Mouse (Mus musculus) layer of hippocampus, adult 9-11 months (tissue): ENCODE measurements around the gene Dpyd.

Experiments
- DNase-seq: peaks from one replicate; pipeline ENCODE4 v3.0.0; 2022

Dpyd gene

GRCm38 (mm10) chr3:119095223-119095886, 533.4 kb downstream of the Dpyd start:
- DNase-seq: no peak

- no peak for DNase-seq
Observed at GRCm38 (mm10) chr3:119126003-119126402, 564.1 kb downstream of the Dpyd start.

GRCm38 (mm10) chr3:119128076-119128475, 566.1 kb downstream of the Dpyd start:
- DNase-seq: no peak

GRCm38 (mm10) chr3:119143034-119143433, 581.1 kb downstream of the Dpyd start:
- no peak for DNase-seq

GRCm38 (mm10) chr3:119144788-119145187, 582.9 kb downstream of the Dpyd start:
- no peak for DNase-seq

GRCm38 (mm10) chr3:119154604-119155444, 592.9 kb downstream of the Dpyd start:
- no peak for DNase-seq

- DNase-seq: no peak
Observed at GRCm38 (mm10) chr3:119158670-119159069, 596.7 kb downstream of the Dpyd start.

- DNase-seq: no peak
Observed at GRCm38 (mm10) chr3:119165691-119166090, 603.8 kb downstream of the Dpyd start.

- no peak for DNase-seq
Observed at GRCm38 (mm10) chr3:119168166-119168565, 606.2 kb downstream of the Dpyd start.

GRCm38 (mm10) chr3:119168661-119169060, 606.7 kb downstream of the Dpyd start:
- no peak for DNase-seq

GRCm38 (mm10) chr3:119183261-119183660, 621.3 kb downstream of the Dpyd start:
- no peak for DNase-seq

GRCm38 (mm10) chr3:119194071-119194470, 632.1 kb downstream of the Dpyd start:
- DNase-seq: no peak

GRCm38 (mm10) chr3:119195613-119196012, 633.7 kb downstream of the Dpyd start:
- no peak for DNase-seq

GRCm38 (mm10) chr3:119220763-119221412, 659.0 kb downstream of the Dpyd start:
- DNase-seq: no peak

- no peak for DNase-seq
Observed at GRCm38 (mm10) chr3:119243181-119243580, 681.3 kb downstream of the Dpyd start.

- DNase-seq: peak; percentile 28
Observed at GRCm38 (mm10) chr3:119256516-119256915, 694.6 kb downstream of the Dpyd start.

GRCm38 (mm10) chr3:119275241-119275640, 713.3 kb downstream of the Dpyd start:
- no peak for DNase-seq

- no peak for DNase-seq
Observed at GRCm38 (mm10) chr3:119280671-119281070, 718.7 kb downstream of the Dpyd start.

GRCm38 (mm10) chr3:119314693-119315092, 752.8 kb downstream of the Dpyd start:
- DNase-seq: no peak

GRCm38 (mm10) chr3:119329063-119329462, 767.1 kb downstream of the Dpyd start:
- DNase-seq: no peak

GRCm38 (mm10) chr3:119333335-119334305, 771.7 kb downstream of the Dpyd start:
- peak; percentile 66 for DNase-seq
